Mouse (Mus musculus) heart, embryonic 13.5 days (tissue): ENCODE data around the gene St8sia1. TPM values are rescaled to one million over a fixed set of nuclear protein-coding genes. Genes with fewer than 3 reads are reported as not detected.

Experiments used
- ATAC-seq: fragments of 200-750 bp; cut with Nextera tagmentation; 2 replicates; pipeline ENCODE4 v1.8.0; 2017; ENCODE audit warnings: moderate TSS enrichment; ENCODE audit not compliant: insufficient number of reproducible peaks, low FRiP score, low TSS enrichment; ENCODE audit errors: extremely low read depth
- H3K27ac ChIP-seq: fragments of 300-500 bp; sonication (generic); replicated peaks from 2 replicates; pipeline ENCODE4 v1.5.1; 2015; ENCODE audit warnings: moderate library complexity, mild to moderate bottlenecking, inconsistent platforms
- H3K27me3 ChIP-seq: fragments of 300-500 bp; sonication (generic); replicated peaks from 2 replicates; pipeline ENCODE4 v1.6.1; 2015; ENCODE audit warnings: mild to moderate bottlenecking, inconsistent platforms
- H3K36me3 ChIP-seq: fragments of 300-500 bp; sonication (generic); 2 replicates; pipeline ENCODE4 v1.6.1; 2015; ENCODE audit warnings: mild to moderate bottlenecking, inconsistent platforms
- H3K4me1 ChIP-seq: fragments of 300-500 bp; sonication (generic); 2 replicates; pipeline ENCODE4 v1.6.1; 2015; ENCODE audit warnings: inconsistent platforms
- H3K4me2 ChIP-seq: fragments of 300-500 bp; sonication (generic); 2 replicates; pipeline ENCODE4 v1.6.1; 2015; ENCODE audit warnings: inconsistent platforms, mild to moderate bottlenecking, moderate library complexity
- H3K4me3 ChIP-seq: fragments of 300-500 bp; sonication (generic); 2 replicates; pipeline ENCODE4 v1.5.1; 2015; ENCODE audit warnings: moderate library complexity, mild to moderate bottlenecking, inconsistent platforms
- H3K9ac ChIP-seq: fragments of 300-500 bp; sonication (generic); 2 replicates; pipeline ENCODE4 v1.6.1; 2015; ENCODE audit warnings: inconsistent platforms, mild to moderate bottlenecking, moderate library complexity
- H3K9me3 ChIP-seq: fragments of 300-500 bp; sonication (generic); 2 replicates; pipeline ENCODE4 v1.6.1; 2016; ENCODE audit warnings: inconsistent platforms
- WGBS: fragments of 180-500 bp; shearing (Covaris S2); methylation state at CpG from one replicate; pipeline ENCODE4 v1.1.7; 2015; ENCODE audit warnings: mixed read lengths; 5-methylcytosine and 5-hydroxymethylcytosine counted together
- polyA plus RNA-seq: library from polyadenylated mRNA; unstranded; fragments of >200 nt; fragmentation: Nextera tagmentation; extraction: Ambion mirVana; gene quantifications from 2 replicates; pipeline ENCODE4 v1.2.1, GENCODE M21; 2015

Gene St8sia1
- polyA plus RNA-seq, 1 experiment from 2014 or later = 2.0 TPM

- no peak overlapping the region for H3K4me2 ChIP-seq
- H3K9me3 ChIP-seq = no peaks in the 10 kb centered on the region
- H3K27ac ChIP-seq = no peak overlapping the region
- no peaks in the 10 kb centered on the region for H3K36me3 ChIP-seq
- 41% methylated on average over 1 of the region's 1 CpGs for WGBS
- H3K4me3 ChIP-seq = no peak overlapping the region
- H3K27me3 ChIP-seq = no peaks in the 10 kb centered on the region
- H3K9ac ChIP-seq = no peak overlapping the region
- peaks cover 17% of the 10 kb centered on the region for H3K4me1 ChIP-seq
- ATAC-seq = no peak
Observed at GRCm38 (mm10) chr6:142977221-142977620, 13.0 kb upstream of the St8sia1 start.

DNA sequence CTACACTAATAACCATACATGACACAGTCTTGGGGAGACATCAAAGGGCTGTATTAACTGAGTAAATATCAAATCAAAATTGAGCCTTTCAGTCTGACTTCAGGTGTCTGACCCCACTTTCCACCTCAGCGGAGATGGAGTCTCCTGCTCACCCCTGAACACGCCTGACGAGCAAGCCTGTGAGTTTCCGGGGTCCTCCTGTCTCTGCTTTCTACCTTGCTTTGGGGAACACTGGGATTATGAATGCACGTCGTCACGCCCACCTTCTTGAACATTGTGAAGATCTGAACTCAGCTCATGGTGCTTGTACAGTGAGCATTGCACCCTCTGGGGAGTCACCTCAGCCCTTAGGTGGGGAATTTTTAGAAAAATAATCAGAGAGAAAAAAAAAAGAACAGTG is 9.0 kb upstream of the St8sia1 start:
- no peak for ATAC-seq
- 81% methylated on average over 7 of the region's 7 CpGs for WGBS

GRCm38 (mm10) chr6:142972205-142972604 is 8.0 kb upstream of the St8sia1 start:
- no peak overlapping the region for H3K9ac ChIP-seq
- 53% methylated on average over 2 of the region's 2 CpGs for WGBS
- H3K9me3 ChIP-seq = 0 out of 2 replicates have a peak, but pooled peaks cover 5% of the 10 kb centered on the region
- no peak for ATAC-seq
- H3K27ac ChIP-seq = no peak overlapping the region
- H3K4me2 ChIP-seq = no peak overlapping the region
- no peaks in the 10 kb centered on the region for H3K27me3 ChIP-seq
- H3K36me3 ChIP-seq = no peaks in the 10 kb centered on the region
- no peak overlapping the region for H3K4me3 ChIP-seq
- no peaks in the 10 kb centered on the region for H3K4me1 ChIP-seq

More for the DNA sequence above, 9.0 kb upstream of the St8sia1 start:
- Histone ChIP-seq H3K4me2 (no peak overlapping the region), H3K4me1 (no peaks in the 10 kb centered on the region), H3K36me3 (no peaks in the 10 kb centered on the region), H3K27me3 (no peaks in the 10 kb centered on the region), H3K27ac (no peak overlapping the region), H3K9ac (no peak overlapping the region), H3K9me3 (0 out of 2 replicates have a peak, but pooled peaks cover 5% of the 10 kb centered on the region), H3K4me3 (no peak overlapping the region)

DNA sequence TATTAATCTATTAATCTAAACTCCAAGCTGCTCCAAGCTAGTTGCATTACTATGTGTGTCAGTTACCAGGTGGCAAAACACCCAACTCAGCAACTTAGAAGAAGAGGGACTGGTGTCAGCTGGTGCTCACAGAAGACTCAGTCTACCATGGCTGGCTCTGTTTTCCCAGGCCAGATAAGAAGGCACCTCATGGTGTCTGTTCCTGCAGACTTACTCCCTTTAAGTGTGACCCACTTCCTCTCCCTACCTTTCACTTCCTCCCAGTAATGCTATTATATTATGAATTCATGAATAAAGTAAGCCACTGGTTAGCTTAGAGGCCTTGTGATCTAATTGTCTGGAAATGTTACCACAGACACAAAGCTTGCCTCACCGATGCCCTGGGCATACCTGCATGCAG is 3.2 kb upstream of the St8sia1 start:
- Histone ChIP-seq H3K4me1 (peaks cover 5% of the 10 kb centered on the region; the same call in 1 of the 2 replicates), H3K4me2 (no peak overlapping the region), H3K9ac (no peak overlapping the region), H3K27me3 (peaks cover 18% of the 10 kb centered on the region), H3K9me3 (0 out of 2 replicates have a peak, but pooled peaks cover 5% of the 10 kb centered on the region), H3K4me3 (no peak overlapping the region), H3K27ac (no peak overlapping the region), H3K36me3 (no peaks in the 10 kb centered on the region)
- no peak for ATAC-seq
- 86% methylated on average over 1 of the region's 1 CpGs for WGBS

DNA sequence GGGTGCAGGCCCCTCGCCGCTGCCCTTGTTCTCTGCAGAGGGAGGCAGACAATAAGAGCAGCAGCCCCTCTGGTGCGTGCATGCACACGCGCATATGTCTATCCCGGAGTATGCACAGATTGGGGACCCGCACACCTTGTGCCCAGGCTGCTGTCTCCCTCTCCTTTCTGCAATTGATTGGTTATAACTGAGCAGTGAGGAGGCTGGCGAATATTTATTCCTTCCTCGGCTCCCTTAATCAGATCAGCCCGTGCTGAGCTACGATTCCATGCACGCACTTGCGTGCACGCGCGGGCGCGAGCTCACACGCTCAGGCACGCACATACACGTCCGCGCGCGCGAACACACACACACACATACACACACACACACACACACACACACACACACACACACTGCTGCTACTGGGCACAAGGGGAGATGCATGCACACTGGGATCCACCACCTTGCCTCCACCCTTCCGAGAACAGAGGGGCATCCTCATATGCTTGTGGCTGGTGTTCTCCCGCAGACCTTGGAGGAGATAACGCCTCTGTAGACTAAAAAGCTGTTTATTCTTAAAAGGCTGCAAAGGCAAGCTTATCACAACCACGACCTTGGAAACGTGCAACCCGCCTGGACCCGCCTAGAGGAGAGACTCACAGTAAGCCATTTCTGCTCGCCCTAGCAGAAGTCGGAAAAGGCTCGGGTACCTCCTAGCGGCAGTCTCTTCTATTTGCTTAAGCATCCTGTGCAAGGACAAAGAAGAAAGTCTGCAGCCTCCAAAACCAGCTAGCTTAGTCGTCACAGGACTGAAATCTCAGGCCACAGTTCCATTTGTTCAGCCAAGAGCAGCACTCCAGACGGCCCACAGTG is 506 bp upstream of the St8sia1 start:
- peak overlapping the region; percentile 76 for H3K9ac ChIP-seq
- H3K36me3 ChIP-seq = no peaks in the 10 kb centered on the region
- H3K27me3 ChIP-seq = peaks cover 25% of the 10 kb centered on the region
- peak overlapping the region; percentile 96 for H3K4me2 ChIP-seq
- under 1% methylated on average over 39 of the region's 39 CpGs for WGBS
- H3K4me3 ChIP-seq = peak overlapping the region; percentile 66
- peaks cover 5% of the 10 kb centered on the region; the same call in 1 of the 2 replicates for H3K4me1 ChIP-seq
- ATAC-seq = peak; percentile 68; the same call in 1 of the 2 replicates
- H3K27ac ChIP-seq = 0 out of 2 replicates have a peak overlapping the region, but pooled peaks have one; percentile 6
- H3K9me3 ChIP-seq = 0 out of 2 replicates have a peak, but pooled peaks cover 5% of the 10 kb centered on the region

DNA sequence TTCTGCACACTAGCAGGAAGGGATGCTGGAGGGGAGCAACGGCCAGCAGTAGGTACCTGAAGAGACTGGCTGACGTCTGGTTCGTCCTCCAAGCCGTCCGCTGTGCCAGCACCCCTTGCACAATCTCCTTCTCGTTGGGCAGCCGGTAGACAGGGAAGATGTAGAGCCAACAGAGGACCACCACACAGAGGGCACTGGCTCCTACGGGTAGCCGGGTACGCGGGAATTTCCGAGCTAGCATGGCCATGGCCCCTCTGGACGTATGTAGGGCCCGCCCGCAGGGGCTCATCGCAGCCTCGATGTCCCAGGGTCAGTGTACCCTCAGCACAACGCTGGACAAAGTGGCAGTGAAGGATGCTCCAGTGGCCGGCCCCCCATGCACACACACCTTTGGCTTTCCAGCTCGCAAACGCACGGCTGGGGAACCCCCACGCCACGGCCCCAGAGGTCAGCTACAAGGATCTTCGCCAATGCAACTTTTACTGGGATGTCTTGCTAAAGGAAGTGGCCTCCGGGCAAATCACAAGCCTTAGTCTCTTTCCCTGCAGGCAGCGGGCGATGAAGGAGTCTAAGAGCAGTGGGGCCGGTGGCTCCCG is 674 bp downstream of the St8sia1 start:
- Histone ChIP-seq H3K9ac (peak overlapping the region; percentile 76), H3K4me3 (peak overlapping the region; percentile 66), H3K4me1 (peaks cover 5% of the 10 kb centered on the region; the same call in 1 of the 2 replicates), H3K36me3 (no peaks in the 10 kb centered on the region), H3K9me3 (no peaks in the 10 kb centered on the region), H3K4me2 (peak overlapping the region; percentile 96), H3K27ac (no peak overlapping the region), H3K27me3 (peaks cover 25% of the 10 kb centered on the region)
- no peak for ATAC-seq
- WGBS = 18% methylated on average over 30 of the region's 30 CpGs

DNA sequence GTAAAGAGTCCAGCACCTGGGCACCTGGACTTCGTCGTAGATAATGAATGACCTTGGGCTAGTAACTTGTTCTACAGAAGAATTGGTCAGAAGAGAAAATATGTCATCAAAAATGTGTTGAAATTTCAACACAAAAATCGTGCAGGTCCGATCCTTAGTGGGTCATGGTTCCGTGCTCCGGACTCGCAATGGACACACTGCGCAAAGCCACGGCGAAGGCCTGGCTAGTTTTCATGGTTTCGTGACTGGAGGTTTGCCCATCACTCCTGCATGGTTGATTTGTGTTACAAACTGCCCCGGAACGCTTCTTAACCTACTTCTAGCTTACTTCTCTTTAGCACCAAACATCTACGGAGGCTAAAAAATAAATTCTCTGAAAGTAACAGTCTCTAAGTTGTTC is 1.4 kb downstream of the St8sia1 start:
- no peaks in the 10 kb centered on the region for H3K9me3 ChIP-seq

GRCm38 (mm10) chr6:142962476-142962875 is 1.8 kb downstream of the St8sia1 start:
- H3K4me3 ChIP-seq = peak overlapping the region; percentile 66
- H3K4me2 ChIP-seq = peak overlapping the region; percentile 96
- 61% methylated on average over 10 of the region's 10 CpGs for WGBS
- H3K36me3 ChIP-seq = no peaks in the 10 kb centered on the region
- H3K4me1 ChIP-seq = peaks cover 5% of the 10 kb centered on the region; the same call in 1 of the 2 replicates
- H3K27me3 ChIP-seq = peaks cover 25% of the 10 kb centered on the region
- no peak for ATAC-seq
- H3K9me3 ChIP-seq = no peaks in the 10 kb centered on the region
- H3K27ac ChIP-seq = no peak overlapping the region
- H3K9ac ChIP-seq = no peak overlapping the region

More for the DNA sequence above, 1.4 kb downstream of the St8sia1 start:
- H3K4me3 ChIP-seq = peak overlapping the region; percentile 66
- peaks cover 25% of the 10 kb centered on the region for H3K27me3 ChIP-seq
- H3K27ac ChIP-seq = no peak overlapping the region
- no peak overlapping the region for H3K9ac ChIP-seq
- 85% methylated on average over 14 of the region's 14 CpGs for WGBS
- no peak for ATAC-seq
- peaks cover 5% of the 10 kb centered on the region; the same call in 1 of the 2 replicates for H3K4me1 ChIP-seq
- no peaks in the 10 kb centered on the region for H3K36me3 ChIP-seq
- peak overlapping the region; percentile 96 for H3K4me2 ChIP-seq

DNA sequence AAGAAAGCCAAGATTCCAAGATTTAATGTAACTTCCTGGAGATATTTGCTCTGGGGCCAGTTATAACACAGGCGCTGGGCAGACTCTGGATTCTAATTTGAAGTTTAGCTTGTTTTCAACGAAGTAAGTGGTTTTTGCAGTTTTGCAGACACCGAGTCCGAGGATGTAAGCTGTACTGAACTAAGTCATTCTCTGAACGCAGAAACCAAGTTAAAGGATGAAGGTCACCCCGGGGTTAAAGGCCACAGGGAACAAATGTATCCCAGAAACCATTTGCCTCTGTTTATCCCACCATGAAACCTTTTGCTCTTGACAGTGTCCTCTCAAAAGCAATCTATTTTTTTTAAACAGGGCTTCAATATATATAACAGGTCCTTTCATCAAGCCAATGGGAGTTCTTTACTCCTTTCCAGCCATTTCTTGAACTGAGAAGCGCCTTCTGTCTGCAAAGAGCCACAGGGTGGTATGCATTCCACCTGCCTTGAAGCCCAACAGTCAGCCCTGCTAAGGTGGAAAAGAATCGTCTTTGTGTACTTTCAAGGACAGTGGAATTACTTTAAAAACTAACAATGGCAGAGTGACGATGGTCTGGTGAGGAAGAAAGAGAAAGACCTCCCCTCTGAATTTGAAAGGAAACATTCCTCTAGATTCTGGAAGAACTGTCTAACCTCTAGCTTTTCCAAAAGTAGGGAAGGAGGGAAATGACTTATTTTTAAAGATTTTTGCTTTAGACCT is 2.4 kb downstream of the St8sia1 start:
- Histone ChIP-seq H3K36me3 (no peaks in the 10 kb centered on the region), H3K4me2 (peak overlapping the region; percentile 96), H3K9ac (no peak overlapping the region), H3K27me3 (peaks cover 25% of the 10 kb centered on the region), H3K4me3 (peak overlapping the region; percentile 66; the same call in 1 of the 2 replicates), H3K27ac (no peak overlapping the region), H3K4me1 (peaks cover 5% of the 10 kb centered on the region; the same call in 1 of the 2 replicates), H3K9me3 (no peaks in the 10 kb centered on the region)
- WGBS = 75% methylated on average over 9 of the region's 9 CpGs
- ATAC-seq = no peak

DNA sequence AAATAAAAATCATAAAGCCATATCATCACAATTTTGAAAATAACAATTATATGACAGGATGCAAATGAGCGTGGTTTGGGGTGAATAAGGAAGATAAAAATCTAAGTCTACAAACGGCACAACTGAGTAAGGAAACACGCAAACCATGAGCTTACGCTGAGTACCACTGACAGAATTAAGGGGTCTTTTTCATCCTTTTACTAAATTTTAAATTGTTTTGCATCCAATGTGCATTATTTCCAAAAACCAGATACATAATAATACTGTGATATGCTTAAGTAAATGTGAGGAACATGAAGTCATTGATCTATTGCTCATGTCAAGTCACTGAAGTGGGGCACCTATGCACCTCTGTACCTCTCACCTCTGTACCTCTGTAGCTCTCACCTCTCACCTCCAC is 7.7 kb downstream of the St8sia1 start:
- Histone ChIP-seq H3K4me3 (no peak overlapping the region), H3K27me3 (no peaks in the 10 kb centered on the region), H3K36me3 (no peaks in the 10 kb centered on the region), H3K4me2 (no peak overlapping the region), H3K9me3 (no peaks in the 10 kb centered on the region), H3K9ac (no peak overlapping the region), H3K4me1 (no peaks in the 10 kb centered on the region), H3K27ac (no peak overlapping the region)
- WGBS = 87% methylated on average over 4 of the region's 4 CpGs
- no peak for ATAC-seq

DNA sequence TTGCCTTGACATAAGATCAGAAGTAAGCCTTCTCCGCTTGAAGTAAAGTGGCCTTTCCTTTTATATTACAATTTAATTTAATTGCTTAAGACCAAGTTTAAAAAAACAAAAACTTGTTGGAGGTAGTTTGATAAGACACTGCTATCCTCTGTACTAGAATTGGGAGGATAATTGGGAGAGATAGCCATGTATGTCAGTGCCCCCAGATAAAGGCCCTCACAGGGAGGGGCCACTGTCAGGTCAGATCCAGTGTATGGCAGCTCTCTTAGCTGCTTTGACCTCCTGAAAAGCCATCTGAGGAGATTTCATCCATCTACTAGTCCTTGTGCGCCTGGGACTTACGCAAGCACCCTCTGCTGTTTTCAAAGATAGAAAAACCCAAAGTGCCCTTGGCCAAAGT is 9.0 kb downstream of the St8sia1 start:
- 64% methylated on average over 3 of the region's 3 CpGs for WGBS
- Histone ChIP-seq H3K9ac (no peak overlapping the region), H3K27me3 (no peaks in the 10 kb centered on the region), H3K4me3 (no peak overlapping the region), H3K36me3 (no peaks in the 10 kb centered on the region), H3K9me3 (no peaks in the 10 kb centered on the region), H3K27ac (no peak overlapping the region), H3K4me1 (no peaks in the 10 kb centered on the region), H3K4me2 (no peak overlapping the region)
- ATAC-seq = no peak
